Mouse (Mus musculus): ENCODE data around the gene Serac1.

- TF ChIP-seq USF1 (IDR thresholded peaks at IDR 0.05; ENCODE audit: low read depth, low read length) (no peak), CHD2 (IDR thresholded peaks at IDR 0.05; ENCODE audit: low read length) (no peak), CTCF (IDR thresholded peaks at IDR 0.05 in 2 of 3, conservative IDR thresholded peaks at IDR 0.05 in 1 of 3; ENCODE audit: control insufficient read depth in 1 of 3, insufficient read depth in 1 of 3, low read depth in 2 of 3, low read length in 3 of 3, poor library complexity in 1 of 3, severe bottlenecking in 1 of 3) (no peak), SMC3 (IDR thresholded peaks at IDR 0.05; ENCODE audit: low read depth, low read length) (no peak), POLR2A (IDR thresholded peaks at IDR 0.05; ENCODE audit: control insufficient read depth in 1 of 2, insufficient read depth in 1 of 2, low read depth in 1 of 2, low read length in 2 of 2, poor library complexity in 1 of 2) (no peak), MAX (IDR thresholded peaks at IDR 0.05; ENCODE audit: low read length) (no peak), KAT2A (conservative IDR thresholded peaks at IDR 0.05; ENCODE audit: low read depth, low read length) (no peak), RAD21 (IDR thresholded peaks at IDR 0.05; ENCODE audit: low read depth, low read length) (no peak), TCF12 (IDR thresholded peaks at IDR 0.05; ENCODE audit: low read depth, low read length) (no peak), ZKSCAN1 (IDR thresholded peaks at IDR 0.05; ENCODE audit: low read depth, low read length) (no peak), EP300 (IDR thresholded peaks at IDR 0.05; ENCODE audit: low read depth in 1 of 2, low read length in 2 of 2) (no peak), SIN3A (IDR thresholded peaks at IDR 0.05; ENCODE audit: low read length) (no peak)
Observed at GRCm38 (mm10) chr17:5994606-5995005, 84.9 kb downstream of the Serac1 start.

Data from MEL (cell line).